Mouse (Mus musculus) embryonic facial prominence, embryonic 15.5 days (tissue): Measurements from ENCODE around the gene Smpdl3b. TPM values are rescaled to one million over a fixed set of nuclear protein-coding genes. Genes with fewer than 3 reads are reported as not detected.

Source experiments
- ATAC-seq: fragments of 200-750 bp; cut with Nextera tagmentation; 2 replicates; pipeline ENCODE4 v1.8.0; 2017; ENCODE audit warnings: low read depth, moderate TSS enrichment; ENCODE audit not compliant: insufficient number of reproducible peaks, low FRiP score, low TSS enrichment
- H3K27ac ChIP-seq: fragments of 300-500 bp; sonication (generic); replicated peaks from 2 replicates; pipeline ENCODE4 v1.5.1; 2015; ENCODE audit warnings: mild to moderate bottlenecking, inconsistent platforms
- H3K27me3 ChIP-seq: fragments of 300-500 bp; sonication (generic); 2 replicates; pipeline ENCODE4 v1.6.1; 2015; ENCODE audit warnings: inconsistent platforms
- H3K36me3 ChIP-seq: fragments of 300-500 bp; sonication (generic); 2 replicates; pipeline ENCODE4 v1.6.1; 2015; ENCODE audit warnings: mild to moderate bottlenecking, inconsistent platforms
- H3K4me1 ChIP-seq: fragments of 300-500 bp; sonication (generic); 2 replicates; pipeline ENCODE4 v1.6.1; 2015; ENCODE audit warnings: inconsistent platforms
- H3K4me2 ChIP-seq: fragments of 300-500 bp; sonication (generic); replicated peaks from 2 replicates; pipeline ENCODE4 v1.6.1; 2015; ENCODE audit warnings: mild to moderate bottlenecking, inconsistent platforms
- H3K4me3 ChIP-seq: fragments of 300-500 bp; sonication (generic); replicated peaks from 2 replicates; pipeline ENCODE4 v1.5.1; 2015; ENCODE audit warnings: mild to moderate bottlenecking, inconsistent platforms
- H3K9ac ChIP-seq: fragments of 300-500 bp; sonication (generic); 2 replicates; pipeline ENCODE4 v1.6.1; 2015; ENCODE audit warnings: inconsistent platforms
- H3K9me3 ChIP-seq: fragments of 300-500 bp; sonication (generic); replicated peaks from 2 replicates; pipeline ENCODE4 v1.6.1; 2016; ENCODE audit warnings: inconsistent platforms
- WGBS: fragments of 180-500 bp; shearing (Covaris S2); methylation state at CpG from one replicate; pipeline ENCODE4 v1.1.7; 2015; 5-methylcytosine and 5-hydroxymethylcytosine counted together
- polyA plus RNA-seq: library from polyadenylated mRNA; unstranded; fragments of >200 nt; fragmentation: Nextera tagmentation; extraction: Ambion mirVana; gene quantifications from 2 replicates; pipeline ENCODE4 v1.2.1, GENCODE M21; 2015

Gene Smpdl3b
- polyA plus RNA-seq, 1 experiment from 2014 or later, result 6.6 TPM

GRCm38 (mm10) chr4:132733071-132733770, 23.8 kb downstream of the Smpdl3b start:
- H3K4me2 ChIP-seq, result no peak overlapping the region
- H3K9ac ChIP-seq, result no peak overlapping the region
- no peaks in the 10 kb centered on the region for H3K36me3 ChIP-seq
- 92% methylated on average over 25 of the region's 25 CpGs for WGBS
- no peak for ATAC-seq
- peaks cover 12% of the 10 kb centered on the region for H3K4me1 ChIP-seq
- no peak overlapping the region for H3K27ac ChIP-seq
- no peaks in the 10 kb centered on the region for H3K27me3 ChIP-seq
- no peak overlapping the region for H3K4me3 ChIP-seq
- no peaks in the 10 kb centered on the region for H3K9me3 ChIP-seq

GRCm38 (mm10) chr4:132732148-132732684, 24.8 kb downstream of the Smpdl3b start, which contains the start of gene Xkr8:
TSS of gene Xkr8 (minus strand) at chr4:132732546.
- no peaks in the 10 kb centered on the region for H3K27me3 ChIP-seq
- H3K36me3 ChIP-seq, result no peaks in the 10 kb centered on the region
- H3K4me1 ChIP-seq, result peaks cover 12% of the 10 kb centered on the region
- peak within 1 kb of the TSS; percentile 45; the same call in 1 of the 2 replicates for H3K27ac ChIP-seq
- peak within 1 kb of the TSS; percentile 89 for H3K4me2 ChIP-seq
- ATAC-seq, result peak; percentile 92
- H3K4me3 ChIP-seq, result peak within 1 kb of the TSS; percentile 59
- no peaks in the 10 kb centered on the region for H3K9me3 ChIP-seq
- peak within 1 kb of the TSS; percentile 43 for H3K9ac ChIP-seq
- WGBS, result 2% methylated on average over 34 of the region's 34 CpGs

- peak overlapping the region; percentile 45; the same call in 1 of the 2 replicates for H3K27ac ChIP-seq
- no peak for ATAC-seq
- no peaks in the 10 kb centered on the region for H3K9me3 ChIP-seq
- H3K4me2 ChIP-seq, result peak overlapping the region; percentile 89
- peaks cover 12% of the 10 kb centered on the region for H3K4me1 ChIP-seq
- no peak overlapping the region for H3K9ac ChIP-seq
- 46% methylated on average over 12 of the region's 12 CpGs for WGBS
- H3K27me3 ChIP-seq, result no peaks in the 10 kb centered on the region
- H3K36me3 ChIP-seq, result no peaks in the 10 kb centered on the region
- H3K4me3 ChIP-seq, result peak overlapping the region; percentile 59
Measured at GRCm38 (mm10) chr4:132731616-132732015, 25.4 kb downstream of the Smpdl3b start.

- no peak overlapping the region for H3K27ac ChIP-seq
- 86% methylated on average over 8 of the region's 8 CpGs for WGBS
- H3K4me2 ChIP-seq, result no peak overlapping the region
- no peak overlapping the region for H3K9ac ChIP-seq
- no peaks in the 10 kb centered on the region for H3K27me3 ChIP-seq
- no peak for ATAC-seq
- H3K4me1 ChIP-seq, result peaks cover 12% of the 10 kb centered on the region
- peaks cover 22% of the 10 kb centered on the region for H3K36me3 ChIP-seq
- no peaks in the 10 kb centered on the region for H3K9me3 ChIP-seq
- H3K4me3 ChIP-seq, result no peak overlapping the region
Measured at GRCm38 (mm10) chr4:132728233-132728632, 28.8 kb downstream of the Smpdl3b start.

- Histone ChIP-seq H3K4me2 (no peak overlapping the region), H3K27ac (no peak overlapping the region), H3K4me3 (no peak overlapping the region), H3K27me3 (no peaks in the 10 kb centered on the region), H3K36me3 (peaks cover 62% of the 10 kb centered on the region), H3K4me1 (no peaks in the 10 kb centered on the region), H3K9me3 (no peaks in the 10 kb centered on the region), H3K9ac (no peak overlapping the region)
- 95% methylated on average over 1 of the region's 1 CpGs for WGBS
- ATAC-seq, result no peak
Measured at GRCm38 (mm10) chr4:132718251-132718650, 38.8 kb downstream of the Smpdl3b start.

- Histone ChIP-seq H3K9me3 (no peaks in the 10 kb centered on the region), H3K4me1 (no peaks in the 10 kb centered on the region), H3K36me3 (peaks cover 68% of the 10 kb centered on the region), H3K9ac (no peak overlapping the region), H3K27me3 (no peaks in the 10 kb centered on the region), H3K4me3 (no peak overlapping the region), H3K27ac (no peak overlapping the region), H3K4me2 (no peak overlapping the region)
- ATAC-seq, result no peak
- WGBS, result 96% methylated on average over 7 of the region's 7 CpGs
Measured at GRCm38 (mm10) chr4:132713181-132713580, 43.9 kb downstream of the Smpdl3b start.

GRCm38 (mm10) chr4:132706885-132707284, 50.2 kb downstream of the Smpdl3b start:
- ATAC-seq, result no peak
- H3K9ac ChIP-seq, result no peak overlapping the region
- H3K27me3 ChIP-seq, result no peaks in the 10 kb centered on the region
- WGBS, result 94% methylated on average over 8 of the region's 8 CpGs
- no peaks in the 10 kb centered on the region for H3K4me1 ChIP-seq
- peaks cover 78% of the 10 kb centered on the region for H3K36me3 ChIP-seq
- no peak overlapping the region for H3K4me3 ChIP-seq
- H3K27ac ChIP-seq, result no peak overlapping the region
- H3K9me3 ChIP-seq, result no peaks in the 10 kb centered on the region
- no peak overlapping the region for H3K4me2 ChIP-seq

GRCm38 (mm10) chr4:132702076-132702475, 55.0 kb downstream of the Smpdl3b start:
- WGBS, result 98% methylated on average over 5 of the region's 5 CpGs
- no peaks in the 10 kb centered on the region for H3K27me3 ChIP-seq
- no peak overlapping the region for H3K4me3 ChIP-seq
- no peaks in the 10 kb centered on the region for H3K4me1 ChIP-seq
- H3K4me2 ChIP-seq, result no peak overlapping the region
- no peak overlapping the region for H3K9ac ChIP-seq
- no peak overlapping the region for H3K27ac ChIP-seq
- H3K9me3 ChIP-seq, result no peaks in the 10 kb centered on the region
- H3K36me3 ChIP-seq, result peaks cover 71% of the 10 kb centered on the region
- no peak for ATAC-seq

GRCm38 (mm10) chr4:132693366-132693765, 63.7 kb downstream of the Smpdl3b start:
- WGBS, result 88% methylated on average over 3 of the region's 3 CpGs
- H3K27me3 ChIP-seq, result no peaks in the 10 kb centered on the region
- H3K4me3 ChIP-seq, result no peak overlapping the region
- H3K9ac ChIP-seq, result no peak overlapping the region
- no peak overlapping the region for H3K4me2 ChIP-seq
- no peaks in the 10 kb centered on the region for H3K9me3 ChIP-seq
- no peak overlapping the region for H3K27ac ChIP-seq
- no peak for ATAC-seq
- H3K36me3 ChIP-seq, result peaks cover 50% of the 10 kb centered on the region
- no peaks in the 10 kb centered on the region for H3K4me1 ChIP-seq

GRCm38 (mm10) chr4:132689634-132690033, 67.4 kb downstream of the Smpdl3b start:
- WGBS, result 69% methylated on average over 2 of the region's 2 CpGs
- Histone ChIP-seq H3K9me3 (no peaks in the 10 kb centered on the region), H3K36me3 (peaks cover 38% of the 10 kb centered on the region), H3K4me2 (no peak overlapping the region), H3K27ac (no peak overlapping the region), H3K27me3 (no peaks in the 10 kb centered on the region), H3K4me1 (no peaks in the 10 kb centered on the region), H3K9ac (no peak overlapping the region), H3K4me3 (no peak overlapping the region)
- no peak for ATAC-seq
